Mouse (Mus musculus): Measurements from ENCODE around the gene Trim46.

Trim46 gene

GRCm38 (mm10) chr3:89213803-89214530 is 32.1 kb downstream of the Trim46 start:
- DNase-seq (ENCODE audit: inconsistent age in 2 of 2, low spot score in 1 of 2) = peak; percentile 94 to 97

- DNase-seq (ENCODE audit: inconsistent age in 2 of 2, low spot score in 1 of 2) = no peak
These were observed 35.4 kb downstream of the Trim46 start for GRCm38 (mm10) chr3:89210731-89211130.

GRCm38 (mm10) chr3:89210162-89210561 is 35.9 kb downstream of the Trim46 start:
- DNase-seq (ENCODE audit: inconsistent age in 2 of 2, low spot score in 1 of 2) = no peak

GRCm38 (mm10) chr3:89209731-89210130 is 36.4 kb downstream of the Trim46 start:
- no peak for DNase-seq (ENCODE audit: inconsistent age in 2 of 2, low spot score in 1 of 2)

- DNase-seq (ENCODE audit: inconsistent age in 2 of 2, low spot score in 1 of 2) = no peak
These were observed 37.4 kb downstream of the Trim46 start for GRCm38 (mm10) chr3:89208736-89209135.

GRCm38 (mm10) chr3:89208075-89208657 is 37.9 kb downstream of the Trim46 start:
- DNase-seq (ENCODE audit: inconsistent age in 2 of 2, low spot score in 1 of 2) = no peak

GRCm38 (mm10) chr3:89206695-89207094 is 39.4 kb downstream of the Trim46 start:
- no peak for DNase-seq (ENCODE audit: inconsistent age in 2 of 2, low spot score in 1 of 2)

- DNase-seq (ENCODE audit: inconsistent age in 2 of 2, low spot score in 1 of 2) = no peak
These were observed 40.0 kb downstream of the Trim46 start for GRCm38 (mm10) chr3:89206079-89206478.

- DNase-seq (ENCODE audit: inconsistent age in 2 of 2, low spot score in 1 of 2) = no peak
These were observed 43.0 kb downstream of the Trim46 start for GRCm38 (mm10) chr3:89203142-89203514.

- peak; percentile 87 to 97 for DNase-seq (ENCODE audit: inconsistent age in 2 of 2, low spot score in 1 of 2)
These were observed 43.6 kb downstream of the Trim46 start, which contains the start of gene Gba for GRCm38 (mm10) chr3:89202253-89203141. Gene Gba, plus strand, starts transcription at chr3:89202928.

GRCm38 (mm10) chr3:89199839-89200238 is 46.3 kb downstream of the Trim46 start:
- DNase-seq (ENCODE audit: inconsistent age in 2 of 2, low spot score in 1 of 2) = no peak

GRCm38 (mm10) chr3:89195979-89196877 is 49.9 kb downstream of the Trim46 start:
- DNase-seq (ENCODE audit: inconsistent age in 2 of 2, low spot score in 1 of 2) = peak; percentile 90 to 96

- DNase-seq (ENCODE audit: inconsistent age in 2 of 2, low spot score in 1 of 2) = peak in 1 of 2 experiments; percentile 67
These were observed 52.3 kb downstream of the Trim46 start for GRCm38 (mm10) chr3:89193853-89194252.

- DNase-seq (ENCODE audit: inconsistent age in 2 of 2, low spot score in 1 of 2) = no peak
These were observed 52.8 kb downstream of the Trim46 start for GRCm38 (mm10) chr3:89193351-89193750.

- DNase-seq (ENCODE audit: inconsistent age in 2 of 2, low spot score in 1 of 2) = no peak
These were observed 55.7 kb downstream of the Trim46 start for GRCm38 (mm10) chr3:89190436-89190835.

- no peak for DNase-seq (ENCODE audit: inconsistent age in 2 of 2, low spot score in 1 of 2)
These were observed 57.6 kb downstream of the Trim46 start for GRCm38 (mm10) chr3:89188478-89188875.

GRCm38 (mm10) chr3:89187690-89188477 is 58.2 kb downstream of the Trim46 start:
- DNase-seq (ENCODE audit: inconsistent age in 2 of 2, low spot score in 1 of 2) = no peak

- no peak for DNase-seq (ENCODE audit: inconsistent age in 2 of 2, low spot score in 1 of 2)
These were observed 58.9 kb downstream of the Trim46 start for GRCm38 (mm10) chr3:89187197-89187596.
